Mouse (Mus musculus): ENCODE data around the gene Mfrp. TPM values are rescaled to one million over a fixed set of nuclear protein-coding genes. Genes with fewer than 3 reads are reported as not detected.

The Mfrp gene
- total and polyA plus RNA-seq, 3 experiments: 0.10 TPM; not detected in 2

- DNase-seq (ENCODE audit: low read depth, low spot score): no peak
- Histone ChIP-seq H3K4me3 (ENCODE audit: control insufficient read depth in 1 of 2, insufficient read depth in 1 of 2, low read depth in 2 of 2, low read length in 2 of 2) (no peak within 1 kb of the TSS), H3K27ac (ENCODE audit: control insufficient read depth, low read depth, low read length) (no peak within 1 kb of the TSS), H3K79me2 (ENCODE audit: control insufficient read depth, insufficient read depth, low read length, poor library complexity) (peaks cover 41% of the 10 kb centered on the region), H3K9me3 (replicated peaks; ENCODE audit: insufficient read depth, low read length) (no peaks in the 10 kb centered on the region), H3K36me3 (ENCODE audit: control insufficient read depth in 1 of 2, insufficient read depth in 2 of 2, low read length in 2 of 2) (peaks cover 0 to 8% of the 10 kb centered on the region in 2 experiments; a peak in 3 of 4 replicates), H3K9ac (ENCODE audit: control insufficient read depth, low read depth, low read length, poor library complexity, severe bottlenecking) (no peak within 1 kb of the TSS), H3K27me3 (ENCODE audit: control insufficient read depth in 1 of 2, insufficient read depth in 2 of 2, low read length in 2 of 2) (no peaks in the 10 kb centered on the region), H3K4me1 (ENCODE audit: control insufficient read depth in 1 of 2, insufficient read depth in 2 of 2, low read length in 2 of 2) (peaks cover 0 to 16% of the 10 kb centered on the region in 2 experiments; a peak in 3 of 4 replicates)
- TF ChIP-seq TCF12 (IDR thresholded peaks at IDR 0.05; ENCODE audit: low read depth, low read length): no peak
- TF ChIP-seq KAT2A (conservative IDR thresholded peaks at IDR 0.05; ENCODE audit: low read depth, low read length): no peak
- TF ChIP-seq ZC3H11A (IDR thresholded peaks at IDR 0.05; ENCODE audit: low read depth, low read length): no peak
- TF ChIP-seq NRF1 (IDR thresholded peaks at IDR 0.05; ENCODE audit: insufficient read depth, low read depth, low read length, poor library complexity, severe bottlenecking): no peak
- TF ChIP-seq E2F4 (IDR thresholded peaks at IDR 0.05; ENCODE audit: borderline replicate concordance, low read depth, low read length): no peak
- TF ChIP-seq TAL1 (IDR thresholded peaks at IDR 0.05; ENCODE audit: low read length): no peak
- no peak for TF ChIP-seq CHD2 (IDR thresholded peaks at IDR 0.05; ENCODE audit: low read length)
- TF ChIP-seq ZKSCAN1 (IDR thresholded peaks at IDR 0.05; ENCODE audit: low read depth, low read length): no peak
- no peak for TF ChIP-seq SIN3A (IDR thresholded peaks at IDR 0.05; ENCODE audit: low read length)
- no peak for TF ChIP-seq ELF1 (IDR thresholded peaks at IDR 0.05; ENCODE audit: low read depth, low read length)
Measured at GRCm38 (mm10) chr9:44107110-44107509, 5.6 kb downstream of the Mfrp start, which contains the start of gene C1qtnf5. TSS of gene C1qtnf5 (plus strand) at chr9:44107245.

GRCm38 (mm10) chr9:44107557-44108179 is 6.1 kb downstream of the Mfrp start:
- no peaks in the 10 kb centered on the region for H3K9me3 ChIP-seq (replicated peaks; ENCODE audit: insufficient read depth, low read length)
- no peak for DNase-seq (ENCODE audit: low read depth, low spot score)
- no peak overlapping the region for H3K27ac ChIP-seq (ENCODE audit: control insufficient read depth, low read depth, low read length)
- H3K9ac ChIP-seq (ENCODE audit: control insufficient read depth, low read depth, low read length, poor library complexity, severe bottlenecking): no peak overlapping the region
- no peak overlapping the region for H3K4me3 ChIP-seq (ENCODE audit: control insufficient read depth in 1 of 2, insufficient read depth in 1 of 2, low read depth in 2 of 2, low read length in 2 of 2)
- H3K27me3 ChIP-seq (ENCODE audit: control insufficient read depth in 1 of 2, insufficient read depth in 2 of 2, low read length in 2 of 2): no peaks in the 10 kb centered on the region
- peaks cover 45% of the 10 kb centered on the region for H3K79me2 ChIP-seq (ENCODE audit: control insufficient read depth, insufficient read depth, low read length, poor library complexity)
- TF ChIP-seq POLR2AphosphoS2 (IDR thresholded peaks at IDR 0.05; ENCODE audit: low read length) (no peak), GATA1 (IDR thresholded peaks at IDR 0.05; ENCODE audit: low read depth, low read length) (no peak), ZC3H11A (IDR thresholded peaks at IDR 0.05; ENCODE audit: low read depth, low read length) (no peak), CTCF (IDR thresholded peaks at IDR 0.05 in 2 of 3, conservative IDR thresholded peaks at IDR 0.05 in 1 of 3; ENCODE audit: control insufficient read depth in 1 of 3, insufficient read depth in 1 of 3, low read depth in 2 of 3, low read length in 3 of 3, poor library complexity in 1 of 3, severe bottlenecking in 1 of 3) (peak; percentile 26 to 73 (median 47); a peak in 5 of 6 replicates)
- H3K4me1 ChIP-seq (ENCODE audit: control insufficient read depth in 1 of 2, insufficient read depth in 2 of 2, low read length in 2 of 2): peaks cover 0 to 16% of the 10 kb centered on the region in 2 experiments; a peak in 3 of 4 replicates
- peaks cover 0 to 8% of the 10 kb centered on the region in 2 experiments; a peak in 3 of 4 replicates for H3K36me3 ChIP-seq (ENCODE audit: control insufficient read depth in 1 of 2, insufficient read depth in 2 of 2, low read length in 2 of 2)
